Mouse (Mus musculus): ENCODE data around the gene A430078G23Rik. TPM values are rescaled to one million over a fixed set of nuclear protein-coding genes. Genes with fewer than 3 reads are reported as not detected.

The A430078G23Rik gene
- polyA plus RNA-seq, 1 experiment from 2014 or later, result 0.16 TPM

GRCm38 (mm10) chr8:3436492-3436891 lies 83.3 kb downstream of the A430078G23Rik start:
- Histone ChIP-seq H3K27ac (ENCODE audit: low read length) (no peak overlapping the region), H3K4me1 (ENCODE audit: insufficient read depth, low read length) (no peaks in the 10 kb centered on the region), H3K9me3 (ENCODE audit: low read length) (no peaks in the 10 kb centered on the region), H3K27me3 (ENCODE audit: insufficient read depth, low read length) (no peaks in the 10 kb centered on the region), H3K4me3 (ENCODE audit: low read length) (no peak overlapping the region), H3K36me3 (ENCODE audit: insufficient read depth, low read length) (peaks cover 84% of the 10 kb centered on the region), H3K4me2 (replicated peaks; ENCODE audit: low read depth, low read length) (no peak overlapping the region), H3K9ac (replicated peaks; ENCODE audit: low read length) (no peak overlapping the region)
- 89% methylated on average over 5 of the region's 6 CpGs for WGBS
- no peak for ATAC-seq (ENCODE audit: low FRiP score, low TSS enrichment)

GRCm38 (mm10) chr8:3439510-3439909 lies 86.3 kb downstream of the A430078G23Rik start:
- no peaks in the 10 kb centered on the region for H3K27me3 ChIP-seq (ENCODE audit: insufficient read depth, low read length)
- H3K4me1 ChIP-seq (ENCODE audit: insufficient read depth, low read length), result no peaks in the 10 kb centered on the region
- no peak overlapping the region for H3K4me3 ChIP-seq (ENCODE audit: low read length)
- 83% methylated on average over 12 of the region's 12 CpGs for WGBS
- no peaks in the 10 kb centered on the region for H3K9me3 ChIP-seq (ENCODE audit: low read length)
- peaks cover 58% of the 10 kb centered on the region for H3K36me3 ChIP-seq (ENCODE audit: insufficient read depth, low read length)
- H3K27ac ChIP-seq (ENCODE audit: low read length), result no peak overlapping the region
- ATAC-seq (ENCODE audit: low FRiP score, low TSS enrichment), result no peak
- H3K4me2 ChIP-seq (replicated peaks; ENCODE audit: low read depth, low read length), result no peak overlapping the region
- no peak overlapping the region for H3K9ac ChIP-seq (replicated peaks; ENCODE audit: low read length)

Other genes with a start within 250 kb of the A430078G23Rik start
- gene Insr, start 73.8 kb upstream of the A430078G23Rik start, polyA plus RNA-seq (2015; fragmentation: Nextera tagmentation; extraction: Ambion mirVana), result 41.0 and 41.4 TPM in 2 replicates
- 11.6 and 12.1 TPM in 2 replicates for gene Arhgef18, start 39.6 kb downstream of the A430078G23Rik start, polyA plus RNA-seq (2015; fragmentation: Nextera tagmentation; extraction: Ambion mirVana)
- 8.7 and 10.1 TPM in 2 replicates for gene Pex11g, start 114.3 kb downstream of the A430078G23Rik start, polyA plus RNA-seq (2015; fragmentation: Nextera tagmentation; extraction: Ambion mirVana)
- 0.19 TPM in 1 of 2 replicates, not detected in the other for gene Tex45, start 117.4 kb downstream of the A430078G23Rik start, polyA plus RNA-seq (2015; fragmentation: Nextera tagmentation; extraction: Ambion mirVana)
- 55.6 and 57.1 TPM in 2 replicates for gene Zfp358, start 139.7 kb downstream of the A430078G23Rik start, polyA plus RNA-seq (2015; fragmentation: Nextera tagmentation; extraction: Ambion mirVana)
- 72.2 and 73.5 TPM in 2 replicates for gene Mcoln1, start 147.0 kb downstream of the A430078G23Rik start, polyA plus RNA-seq (2015; fragmentation: Nextera tagmentation; extraction: Ambion mirVana)
- 35.7 and 42.4 TPM in 2 replicates for gene Pnpla6, start 162.0 kb downstream of the A430078G23Rik start, polyA plus RNA-seq (2015; fragmentation: Nextera tagmentation; extraction: Ambion mirVana)
- gene C330021F23Rik, start 214.6 kb downstream of the A430078G23Rik start, polyA plus RNA-seq (2015; fragmentation: Nextera tagmentation; extraction: Ambion mirVana), result 8.4 and 8.5 TPM in 2 replicates
- gene Camsap3, start 233.9 kb downstream of the A430078G23Rik start, polyA plus RNA-seq (2015; fragmentation: Nextera tagmentation; extraction: Ambion mirVana), result 13.7 and 16.8 TPM in 2 replicates